Mouse (Mus musculus) forebrain, embryonic 12.5 days (tissue): ENCODE results near the gene Galk1. TPM values are rescaled to one million over a fixed set of nuclear protein-coding genes. Genes with fewer than 3 reads are reported as not detected.

Source experiments
- ATAC-seq: fragments of 200-750 bp; cut with Nextera tagmentation; 2 replicates; pipeline ENCODE4 v1.8.0; 2017; ENCODE audit warnings: moderate TSS enrichment; ENCODE audit not compliant: low FRiP score
- H3K27ac ChIP-seq: fragments of 300-500 bp; sonication (generic); 2 replicates; pipeline ENCODE4 v1.5.1; 2016; ENCODE audit warnings: mild to moderate bottlenecking
- H3K27me3 ChIP-seq: fragments of 300-500 bp; sonication (generic); 2 replicates; pipeline ENCODE4 v1.6.1; 2016; ENCODE audit warnings: mild to moderate bottlenecking
- H3K36me3 ChIP-seq: fragments of 300-500 bp; sonication (generic); replicated peaks from 2 replicates; pipeline ENCODE4 v1.6.1; 2016; ENCODE audit warnings: mild to moderate bottlenecking
- H3K4me1 ChIP-seq: fragments of 300-500 bp; sonication (generic); 2 replicates; pipeline ENCODE4 v1.6.1; 2016
- H3K4me2 ChIP-seq: fragments of 300-500 bp; sonication (generic); 2 replicates; pipeline ENCODE4 v1.6.1; 2016; ENCODE audit warnings: mild to moderate bottlenecking, moderate library complexity
- H3K4me3 ChIP-seq: fragments of 300-500 bp; sonication (generic); replicated peaks from 2 replicates; pipeline ENCODE4 v1.5.1; 2016; ENCODE audit warnings: mild to moderate bottlenecking
- H3K9ac ChIP-seq: fragments of 300-500 bp; sonication (generic); 2 replicates; pipeline ENCODE4 v1.6.1; 2016; ENCODE audit warnings: mild to moderate bottlenecking
- H3K9me3 ChIP-seq: fragments of 300-500 bp; sonication (generic); 2 replicates; pipeline ENCODE4 v1.6.1; 2016
- WGBS: fragments of 180-500 bp; shearing (Covaris S2); methylation state at CpG from one replicate; pipeline ENCODE4 v1.1.7; 2016; 5-methylcytosine and 5-hydroxymethylcytosine counted together
- polyA plus RNA-seq: library from polyadenylated mRNA; unstranded; fragments of >200 nt; fragmentation: Nextera tagmentation; extraction: Ambion mirVana; gene quantifications from 2 replicates; pipeline ENCODE4 v1.2.1, GENCODE M21; 2016

Gene Galk1
- polyA plus RNA-seq, 1 experiment from 2014 or later = 107 TPM

DNA sequence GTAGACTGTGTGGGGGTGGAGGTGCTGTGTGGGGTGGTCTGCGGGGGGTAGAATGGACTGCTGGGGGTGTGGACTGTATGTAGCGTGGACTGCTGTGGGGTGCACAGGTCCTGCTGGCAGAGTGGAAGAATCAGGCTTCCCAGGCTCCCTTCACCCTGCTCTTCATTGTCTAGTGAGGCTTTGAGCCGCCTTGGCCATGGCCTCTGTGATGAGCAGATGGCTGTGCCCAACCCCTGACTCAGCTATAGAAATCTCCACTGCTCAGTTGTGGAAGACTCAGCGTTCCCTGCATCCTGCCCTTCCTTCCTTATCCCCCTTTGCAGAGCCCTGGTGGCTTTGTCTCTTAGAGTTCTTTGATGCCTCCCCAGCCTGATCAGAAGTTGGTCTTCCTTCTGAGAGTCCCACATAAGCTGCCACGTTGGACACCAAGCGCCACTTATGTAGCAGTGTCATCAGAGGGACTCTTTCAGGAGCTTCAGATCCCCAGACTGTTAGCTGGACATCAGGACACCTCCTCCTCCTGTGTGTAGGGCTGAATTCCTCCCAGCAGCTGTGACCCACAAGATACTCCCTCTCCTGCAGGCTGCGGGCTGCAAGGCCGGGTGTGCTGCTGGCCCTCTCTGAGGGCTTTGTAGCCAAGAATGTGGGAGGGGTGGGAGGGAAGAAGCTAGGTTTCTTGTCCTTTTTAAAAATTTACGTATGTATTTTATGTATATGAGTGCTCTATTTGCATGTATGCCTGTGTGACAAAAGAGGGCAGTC, 49.7 kb downstream of the Galk1 start:
- no peak overlapping the region for H3K4me2 ChIP-seq
- peaks cover 88% of the 10 kb centered on the region for H3K36me3 ChIP-seq
- H3K9me3 ChIP-seq = no peaks in the 10 kb centered on the region
- H3K27me3 ChIP-seq = no peaks in the 10 kb centered on the region
- ATAC-seq = no peak
- no peak overlapping the region for H3K27ac ChIP-seq
- no peak overlapping the region for H3K9ac ChIP-seq
- no peaks in the 10 kb centered on the region for H3K4me1 ChIP-seq
- no peak overlapping the region for H3K4me3 ChIP-seq
- WGBS = 89% methylated on average over 9 of the region's 9 CpGs

DNA sequence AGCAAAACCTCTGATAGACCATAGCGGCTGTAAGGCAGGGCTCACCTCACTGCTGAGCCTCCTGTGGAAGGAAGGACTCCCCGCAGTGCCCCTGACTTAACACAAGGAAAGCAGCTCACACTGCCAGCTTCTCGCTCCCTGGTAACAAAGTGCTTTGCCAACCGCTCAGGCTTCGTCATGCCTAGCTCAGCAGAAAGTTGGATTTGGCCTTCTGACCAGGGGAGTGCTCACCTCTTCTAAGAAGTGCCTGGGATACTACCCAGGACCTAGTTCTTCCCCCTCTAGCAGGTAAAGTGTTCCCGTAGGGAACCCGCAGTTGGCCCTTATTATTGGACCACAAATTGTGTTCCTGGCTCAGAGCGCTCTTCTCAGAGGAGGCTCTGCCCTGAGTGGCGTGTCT, 53.5 kb downstream of the Galk1 start:
- no peaks in the 10 kb centered on the region for H3K27me3 ChIP-seq
- H3K4me1 ChIP-seq = peaks cover 15% of the 10 kb centered on the region
- WGBS = 95% methylated on average over 9 of the region's 9 CpGs
- ATAC-seq = no peak
- H3K9ac ChIP-seq = no peak overlapping the region
- H3K27ac ChIP-seq = no peak overlapping the region
- no peaks in the 10 kb centered on the region for H3K9me3 ChIP-seq
- no peak overlapping the region for H3K4me3 ChIP-seq
- peaks cover 80% of the 10 kb centered on the region for H3K36me3 ChIP-seq
- H3K4me2 ChIP-seq = no peak overlapping the region

Other genes starting within 250 kb of the Galk1 start
- 39.0 and 45.2 TPM in 2 replicates for gene Tmem94, start 247.3 kb downstream of the Galk1 start, polyA plus RNA-seq
- 15.5 and 19.5 TPM in 2 replicates for gene Caskin2, start 199.1 kb downstream of the Galk1 start, polyA plus RNA-seq
- 27.1 and 28.4 TPM in 2 replicates for gene Tsen54, start 198.0 kb downstream of the Galk1 start, polyA plus RNA-seq
- gene Llgl2, start 188.7 kb downstream of the Galk1 start, polyA plus RNA-seq = 2.4 and 2.7 TPM in 2 replicates
- gene Myo15b, start 154.3 kb downstream of the Galk1 start, polyA plus RNA-seq = 0.17 and 0.31 TPM in 2 replicates
- 1.1 and 1.3 TPM in 2 replicates for gene Smim5, start 112.8 kb downstream of the Galk1 start, polyA plus RNA-seq
- 0.49 and 1.1 TPM in 2 replicates for gene Smim6, start 100.7 kb downstream of the Galk1 start, polyA plus RNA-seq
- gene Sap30bp, start 79.4 kb downstream of the Galk1 start, polyA plus RNA-seq = 56.8 and 61.9 TPM in 2 replicates
- gene Recql5, start 79.2 kb downstream of the Galk1 start, polyA plus RNA-seq = 32.5 and 33.4 TPM in 2 replicates
- gene Itgb4, start 38.0 kb downstream of the Galk1 start, polyA plus RNA-seq = 0.94 and 1.0 TPM in 2 replicates
- 2,341 and 2,432 TPM in 2 replicates for gene H3f3b, start 15.2 kb upstream of the Galk1 start, polyA plus RNA-seq
- 47.9 and 50.4 TPM in 2 replicates for gene Unk, start 17.6 kb upstream of the Galk1 start, polyA plus RNA-seq
- gene Unc13d, start 65.2 kb upstream of the Galk1 start, polyA plus RNA-seq = 0.69 and 0.73 TPM in 2 replicates
- 92.3 and 101 TPM in 2 replicates for gene Wbp2, start 74.3 kb upstream of the Galk1 start, polyA plus RNA-seq
- 2.7 and 3.2 TPM in 2 replicates for gene Trim47, start 114.5 kb upstream of the Galk1 start, polyA plus RNA-seq
- gene Trim65, start 118.4 kb upstream of the Galk1 start, polyA plus RNA-seq = 1.9 and 2.1 TPM in 2 replicates
- 89.6 and 90.5 TPM in 2 replicates for gene Mrpl38, start 126.1 kb upstream of the Galk1 start, polyA plus RNA-seq
- gene Fbf1, start 155.4 kb upstream of the Galk1 start, polyA plus RNA-seq = 80.8 and 85.2 TPM in 2 replicates
- 55.9 and 57.4 TPM in 2 replicates for gene Ten1, start 186.1 kb upstream of the Galk1 start, polyA plus RNA-seq
- 36.0 and 36.8 TPM in 2 replicates for gene Acox1, start 186.3 kb upstream of the Galk1 start, polyA plus RNA-seq
- gene Evpl, start 225.4 kb upstream of the Galk1 start, polyA plus RNA-seq = 0.61 and 0.65 TPM in 2 replicates